Mouse (Mus musculus): ENCODE data around the gene Nmnat1. TPM values are rescaled to one million over a fixed set of nuclear protein-coding genes. Genes with fewer than 3 reads are reported as not detected.
"Not testable (repeated sequence)": the region's sequence is repeated elsewhere in the genome, so short reads cannot be mapped to it uniquely, and the experiment has no call there.

The Nmnat1 gene
- polyA plus RNA-seq, 1 experiment from 2014 or later: 11.1 TPM

DNA sequence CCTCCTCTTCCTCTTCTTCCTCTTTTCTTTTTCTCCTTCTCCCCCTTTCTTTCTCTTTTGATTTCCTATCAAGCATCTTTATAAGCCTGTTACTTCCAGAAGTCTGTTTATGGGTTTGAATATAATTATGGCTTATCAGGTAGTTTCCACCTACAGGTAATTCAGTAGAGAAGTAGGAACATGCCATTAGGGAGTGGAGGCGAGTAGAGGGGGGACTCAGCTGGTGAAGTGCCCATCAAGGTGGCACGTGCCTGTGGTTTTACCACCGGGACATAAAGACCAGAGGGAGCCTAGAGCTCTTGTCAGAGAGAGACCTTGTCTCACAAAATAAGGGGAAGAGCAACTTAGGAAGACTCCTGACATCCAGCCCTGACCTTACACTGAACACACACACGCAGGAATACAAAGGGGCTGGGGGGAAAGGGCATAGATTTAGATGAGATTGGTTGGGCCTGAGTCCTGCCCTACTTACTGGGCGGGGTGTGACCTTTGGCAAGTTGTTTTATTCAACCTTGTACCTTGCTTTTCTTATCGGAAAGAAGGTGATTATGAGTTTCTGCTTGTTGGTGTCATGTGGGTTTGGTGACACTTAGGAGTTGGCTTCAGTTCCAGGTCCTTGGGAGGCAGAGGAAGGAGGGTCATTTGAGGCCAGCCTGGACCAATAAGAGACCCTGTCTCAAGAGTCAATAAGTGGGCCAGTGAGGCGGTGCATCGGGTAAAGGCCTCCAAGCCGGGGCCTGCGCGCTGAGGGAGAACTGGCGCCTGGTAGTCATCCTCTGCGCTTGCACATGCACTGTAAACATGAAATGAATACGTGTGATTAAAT, 4.6 kb upstream of the Nmnat1 start:
- Histone ChIP-seq H3K9me3 (no peaks in the 10 kb centered on the region), H3K4me2 (no peak overlapping the region), H3K9ac (no peak overlapping the region), H3K27ac (replicated peaks) (no peak overlapping the region), H3K36me3 (peaks cover 78% of the 10 kb centered on the region), H3K4me3 (no peak overlapping the region), H3K4me1 (peaks cover 14% of the 10 kb centered on the region), H3K27me3 (replicated peaks) (no peaks in the 10 kb centered on the region)
- ATAC-seq (ENCODE audit: extremely low read depth, insufficient number of reproducible peaks, low FRiP score, low TSS enrichment): no peak
- WGBS: 90% methylated on average over 14 of the region's 14 CpGs

DNA sequence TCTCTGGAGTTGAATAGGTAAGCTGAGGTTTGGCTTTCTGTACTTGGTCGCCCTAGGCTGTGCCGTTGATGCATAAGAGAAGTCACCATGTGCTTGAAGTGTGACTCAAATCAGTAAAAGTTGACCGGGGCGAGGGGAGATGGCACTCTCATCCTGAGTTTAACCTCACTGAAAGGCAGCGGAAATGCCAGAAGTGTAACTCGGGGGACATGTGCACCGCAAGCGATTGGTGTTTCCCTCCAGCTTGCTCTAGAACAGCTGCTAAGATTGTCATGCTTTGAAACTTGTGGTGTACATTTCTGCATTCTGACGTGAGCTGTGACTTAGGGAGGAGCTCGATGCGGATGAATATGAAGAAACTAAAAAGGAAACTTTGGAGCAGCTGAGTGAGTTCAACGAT, 2.7 kb upstream of the Nmnat1 start:
- H3K4me2 ChIP-seq: no peak overlapping the region
- H3K9ac ChIP-seq: no peak overlapping the region
- H3K36me3 ChIP-seq: peaks cover 59% of the 10 kb centered on the region
- ATAC-seq (ENCODE audit: extremely low read depth, insufficient number of reproducible peaks, low FRiP score, low TSS enrichment): no peak
- no peak overlapping the region for H3K27ac ChIP-seq (replicated peaks)
- H3K27me3 ChIP-seq (replicated peaks): no peaks in the 10 kb centered on the region
- no peaks in the 10 kb centered on the region for H3K9me3 ChIP-seq
- no peak overlapping the region for H3K4me3 ChIP-seq
- peaks cover 23% of the 10 kb centered on the region for H3K4me1 ChIP-seq
- 92% methylated on average over 12 of the region's 12 CpGs for WGBS

DNA sequence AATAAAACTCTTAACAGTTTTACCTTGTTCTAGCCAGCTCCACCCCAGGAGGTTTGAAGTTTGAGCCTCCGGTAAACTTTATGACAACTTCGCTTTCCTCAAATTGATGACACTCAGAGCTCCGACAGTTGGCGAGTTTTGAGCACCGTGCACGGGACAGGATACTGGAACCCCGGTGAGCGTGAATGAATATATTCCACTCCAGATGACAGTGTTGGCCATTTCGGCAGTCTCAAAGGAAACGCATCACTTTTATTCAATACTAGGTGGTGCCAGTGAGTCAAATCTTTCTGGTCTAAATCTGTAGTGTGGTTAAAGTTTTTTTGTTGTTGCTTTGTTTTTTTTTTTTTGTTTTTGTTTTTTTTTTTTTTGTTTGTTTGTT, 814 bp upstream of the Nmnat1 start:
- Histone ChIP-seq H3K4me3 (peak overlapping the region; percentile 78), H3K4me2 (peak overlapping the region; percentile 81), H3K27ac (replicated peaks) (peak overlapping the region; percentile 82), H3K9me3 (no peaks in the 10 kb centered on the region), H3K27me3 (replicated peaks) (no peaks in the 10 kb centered on the region), H3K36me3 (peaks cover 41% of the 10 kb centered on the region), H3K4me1 (peaks cover 23% of the 10 kb centered on the region), H3K9ac (peak overlapping the region; percentile 92)
- ATAC-seq (ENCODE audit: extremely low read depth, insufficient number of reproducible peaks, low FRiP score, low TSS enrichment): no peak
- 2% methylated on average over 10 of the region's 10 CpGs for WGBS

DNA sequence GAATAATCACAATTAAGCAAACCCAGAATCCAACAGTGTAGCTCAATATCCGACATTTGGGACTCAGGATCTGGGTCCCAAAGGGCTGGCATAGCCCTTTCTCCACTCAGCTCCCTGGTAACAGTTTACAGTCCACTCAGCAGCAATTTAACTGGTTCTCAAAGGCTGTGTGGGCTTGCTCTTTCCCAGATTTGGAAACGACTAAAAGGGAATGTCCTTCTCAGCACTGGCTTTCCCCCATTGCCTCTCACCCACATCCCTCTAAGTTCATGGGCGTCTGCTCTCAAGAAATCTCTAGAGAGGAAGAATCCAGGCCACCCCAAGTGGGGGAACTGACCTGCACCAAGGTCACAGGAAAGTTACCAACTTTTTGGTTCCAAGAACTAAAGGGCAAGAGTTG, 436 bp downstream of the Nmnat1 start:
- Histone ChIP-seq H3K27ac (replicated peaks) (peak overlapping the region; percentile 87), H3K36me3 (peaks cover 30% of the 10 kb centered on the region), H3K4me1 (peaks cover 23% of the 10 kb centered on the region), H3K4me3 (peak overlapping the region; percentile 78), H3K4me2 (peak overlapping the region; percentile 81), H3K27me3 (replicated peaks) (no peaks in the 10 kb centered on the region), H3K9me3 (no peaks in the 10 kb centered on the region), H3K9ac (peak overlapping the region; percentile 92)
- WGBS: 39% methylated on average over 3 of the region's 3 CpGs
- no peak; the same call in 1 of the 2 replicates for ATAC-seq (ENCODE audit: extremely low read depth, insufficient number of reproducible peaks, low FRiP score, low TSS enrichment)

DNA sequence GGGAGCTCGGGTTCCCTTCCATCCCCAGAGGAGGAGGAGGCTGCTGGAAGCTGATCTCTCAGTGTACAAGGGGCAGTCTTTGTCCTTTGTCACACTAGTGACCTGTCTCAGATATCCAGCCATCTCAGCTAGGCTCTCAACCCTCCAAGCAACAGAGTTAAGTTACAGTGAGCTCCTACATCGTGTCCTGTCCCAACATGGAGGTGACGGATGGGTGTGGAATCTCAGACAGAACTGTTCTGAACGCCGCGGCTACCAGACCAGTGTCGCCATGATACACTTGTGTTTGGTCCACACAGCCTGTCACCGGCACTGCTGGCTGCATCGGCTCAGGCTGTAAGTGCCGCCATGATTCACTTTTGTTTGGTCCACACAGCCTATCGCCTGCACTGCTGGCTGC, 7.9 kb downstream of the Nmnat1 start, which contains the start of gene Tmem274:
TSS of gene Tmem274 (plus strand) at position 301 of the 400 bp plus-strand sequence.
- Histone ChIP-seq H3K27me3 (replicated peaks) (no peaks in the 10 kb centered on the region), H3K9ac (no peak within 1 kb of the TSS), H3K4me2 (no peak within 1 kb of the TSS), H3K36me3 (peaks cover 26% of the 10 kb centered on the region), H3K27ac (replicated peaks) (no peak within 1 kb of the TSS), H3K4me1 (no peaks in the 10 kb centered on the region), H3K9me3 (no peaks in the 10 kb centered on the region), H3K4me3 (no peak within 1 kb of the TSS)
- 83% methylated on average over 11 of the region's 11 CpGs for WGBS
- no peak for ATAC-seq (ENCODE audit: extremely low read depth, insufficient number of reproducible peaks, low FRiP score, low TSS enrichment)

DNA sequence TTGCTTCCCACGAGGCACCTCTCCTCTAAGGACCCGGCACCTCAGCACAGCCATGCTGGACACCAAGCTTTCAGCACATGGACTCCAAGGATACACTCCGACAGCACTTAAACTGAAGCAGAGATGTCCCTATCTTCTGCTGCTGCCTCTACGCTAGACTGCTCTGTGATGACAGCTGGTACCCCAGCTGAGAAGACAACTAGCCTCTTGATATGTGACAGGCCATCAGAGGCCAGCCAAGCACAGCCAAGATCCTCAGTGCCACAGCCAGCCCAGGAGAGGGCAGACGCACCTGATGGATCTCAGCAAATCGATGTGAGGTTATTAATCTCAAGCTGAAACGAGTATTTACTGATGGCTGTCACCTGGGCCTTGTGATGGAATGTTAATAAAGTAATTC, 9.9 kb downstream of the Nmnat1 start:
- Histone ChIP-seq H3K36me3 (peaks cover 36% of the 10 kb centered on the region), H3K9me3 (no peaks in the 10 kb centered on the region), H3K27me3 (replicated peaks) (no peaks in the 10 kb centered on the region), H3K4me2 (no peak overlapping the region), H3K27ac (replicated peaks) (no peak overlapping the region), H3K4me3 (no peak overlapping the region), H3K4me1 (0 out of 2 replicates have a peak, but pooled peaks cover 5% of the 10 kb centered on the region), H3K9ac (no peak overlapping the region)
- WGBS: 45% methylated on average over 7 of the region's 7 CpGs
- ATAC-seq (ENCODE audit: extremely low read depth, insufficient number of reproducible peaks, low FRiP score, low TSS enrichment): no peak

DNA sequence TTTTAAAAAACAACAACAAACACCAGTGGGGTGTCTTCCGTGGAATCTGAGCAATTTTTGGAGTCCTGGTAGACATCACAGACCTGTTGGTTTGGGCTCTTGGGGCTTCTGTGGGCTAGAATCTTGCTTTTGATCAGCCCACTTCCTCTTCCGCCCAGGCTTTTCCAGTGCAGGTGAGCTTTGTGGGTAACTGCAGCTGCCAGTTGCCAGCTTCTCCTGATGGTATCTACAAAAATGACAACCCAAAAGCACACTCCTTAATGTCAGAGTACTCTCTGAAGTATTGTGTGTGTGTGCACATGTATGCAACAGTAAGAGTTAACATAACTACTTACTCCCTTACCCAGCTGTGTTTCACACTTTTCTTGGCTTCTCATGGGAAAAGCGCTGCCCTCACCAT, 15.4 kb downstream of the Nmnat1 start:
- no peak overlapping the region for H3K4me3 ChIP-seq
- H3K4me1 ChIP-seq: 0 out of 2 replicates have a peak, but pooled peaks cover 5% of the 10 kb centered on the region
- H3K9me3 ChIP-seq: no peaks in the 10 kb centered on the region
- H3K27me3 ChIP-seq (replicated peaks): no peaks in the 10 kb centered on the region
- ATAC-seq (ENCODE audit: extremely low read depth, insufficient number of reproducible peaks, low FRiP score, low TSS enrichment): no peak
- H3K36me3 ChIP-seq: peaks cover 58% of the 10 kb centered on the region
- H3K9ac ChIP-seq: no peak overlapping the region
- 86% methylated on average over 3 of the region's 3 CpGs for WGBS
- no peak overlapping the region for H3K27ac ChIP-seq (replicated peaks)
- no peak overlapping the region for H3K4me2 ChIP-seq

DNA sequence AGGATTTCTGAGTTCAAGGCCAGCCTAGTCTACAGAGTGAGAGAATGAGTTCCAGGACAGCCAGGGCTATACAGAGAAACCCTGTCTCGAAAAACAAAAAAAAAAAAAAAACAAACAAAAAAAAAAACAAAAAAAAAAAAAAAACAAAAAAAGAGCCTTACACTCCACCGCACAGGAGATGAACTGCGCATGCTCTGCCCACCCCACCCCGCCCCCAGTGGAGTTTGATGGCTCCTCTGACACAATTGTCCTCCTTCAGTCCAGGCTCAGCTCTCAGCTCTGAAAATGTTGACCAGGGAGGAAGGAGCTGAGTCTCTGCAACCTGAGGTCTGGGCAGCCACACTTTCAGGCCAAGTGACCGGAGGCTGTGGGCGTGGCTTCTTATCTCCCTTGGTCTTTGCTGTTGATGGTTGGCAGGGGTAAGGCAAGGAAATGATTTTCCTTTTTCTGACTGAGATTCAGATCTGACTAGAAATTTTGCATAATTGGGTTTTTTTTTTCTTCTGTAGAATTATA, 21.5 kb downstream of the Nmnat1 start:
- Histone ChIP-seq H3K4me3 (no peak overlapping the region), H3K9me3 (no peaks in the 10 kb centered on the region), H3K4me1 (peaks cover 13% of the 10 kb centered on the region), H3K27ac (replicated peaks) (no peak overlapping the region), H3K27me3 (replicated peaks) (no peaks in the 10 kb centered on the region), H3K36me3 (peaks cover 14% of the 10 kb centered on the region), H3K9ac (no peak overlapping the region), H3K4me2 (no peak overlapping the region)
- WGBS: 53% methylated on average over 6 of the region's 6 CpGs
- no peak for ATAC-seq (ENCODE audit: extremely low read depth, insufficient number of reproducible peaks, low FRiP score, low TSS enrichment)

DNA sequence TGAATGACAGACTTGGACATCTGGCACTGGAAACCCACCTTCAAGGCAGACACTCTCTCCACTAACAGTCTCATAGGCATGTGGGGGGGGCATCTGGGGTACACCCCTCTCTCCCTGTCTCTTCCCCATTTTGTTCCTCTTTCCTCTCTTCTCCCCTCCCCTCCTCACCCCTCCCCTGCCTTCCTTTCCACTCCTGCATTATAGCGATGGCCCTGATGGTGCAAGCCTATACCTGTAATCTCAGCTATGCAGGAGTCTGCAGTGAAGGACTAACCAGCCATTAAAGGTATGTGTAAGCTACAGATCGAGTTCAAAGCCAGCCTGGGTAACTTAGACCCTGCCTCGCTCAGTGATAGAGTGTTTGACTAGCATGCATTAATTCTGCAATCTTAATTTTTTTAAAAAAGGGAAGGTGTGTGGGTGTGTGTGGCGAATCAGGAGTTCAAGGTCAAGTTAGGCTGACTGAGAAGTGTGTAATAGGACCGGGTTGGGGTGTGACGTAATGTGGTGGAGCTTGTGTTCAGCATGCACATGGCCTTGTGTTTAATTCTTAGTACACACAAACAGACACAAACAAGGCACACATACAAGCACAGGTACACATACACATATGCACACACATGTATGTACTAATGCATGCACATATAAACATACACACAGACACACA, 22.6 kb downstream of the Nmnat1 start:
- Histone ChIP-seq H3K9me3 (no peaks in the 10 kb centered on the region), H3K27me3 (replicated peaks) (no peaks in the 10 kb centered on the region), H3K4me3 (no peak overlapping the region), H3K4me2 (no peak overlapping the region), H3K9ac (peak overlapping the region; percentile 28; the same call in 1 of the 2 replicates), H3K36me3 (peaks cover 3% of the 10 kb centered on the region), H3K4me1 (peaks cover 13% of the 10 kb centered on the region), H3K27ac (replicated peaks) (no peak overlapping the region)
- WGBS: 72% methylated on average over 6 of the region's 6 CpGs
- no peak for ATAC-seq (ENCODE audit: extremely low read depth, insufficient number of reproducible peaks, low FRiP score, low TSS enrichment)

DNA sequence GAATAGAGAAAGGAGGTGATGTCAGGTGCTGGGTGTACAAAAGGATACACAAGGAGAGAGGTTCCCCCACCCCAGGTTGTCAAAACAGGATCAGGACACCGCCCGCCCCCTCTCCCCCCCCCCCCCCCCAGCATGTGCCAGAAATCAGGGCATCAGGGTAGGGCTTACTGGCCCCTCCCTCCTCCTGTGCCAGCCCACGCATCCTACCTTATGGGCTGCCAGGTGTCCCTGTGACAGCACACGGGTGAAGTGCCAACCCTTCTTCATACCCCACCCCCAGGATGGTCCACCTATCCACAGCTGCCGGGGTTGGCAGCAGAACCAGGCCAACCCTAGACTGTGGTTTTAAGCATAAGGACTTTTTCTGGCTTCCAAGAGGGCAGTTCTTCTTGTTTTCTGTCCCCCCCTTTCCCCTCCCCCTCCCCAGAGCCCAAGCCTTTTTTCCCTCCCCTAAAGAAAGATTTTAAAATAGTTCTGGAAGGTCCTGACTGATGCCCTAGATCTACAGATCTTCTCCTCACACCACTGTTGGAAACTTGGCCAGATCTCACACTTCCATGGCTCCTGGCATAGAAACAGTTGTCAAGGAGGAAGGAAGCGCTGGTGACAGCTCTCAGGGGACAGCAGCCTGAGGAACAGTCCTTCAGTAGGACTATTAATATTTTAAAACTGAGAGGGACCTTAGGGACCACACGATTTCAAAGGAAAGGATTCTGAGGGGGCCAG, 23.3 kb downstream of the Nmnat1 start:
- Histone ChIP-seq H3K4me3 (no peak overlapping the region), H3K27me3 (replicated peaks) (no peaks in the 10 kb centered on the region), H3K9ac (no peak overlapping the region), H3K36me3 (no peaks in the 10 kb centered on the region), H3K9me3 (no peaks in the 10 kb centered on the region), H3K27ac (replicated peaks) (no peak overlapping the region), H3K4me1 (peaks cover 13% of the 10 kb centered on the region), H3K4me2 (no peak overlapping the region)
- ATAC-seq (ENCODE audit: extremely low read depth, insufficient number of reproducible peaks, low FRiP score, low TSS enrichment): no peak; the same call in 1 of the 2 replicates
- WGBS: 65% methylated on average over 7 of the region's 7 CpGs

DNA sequence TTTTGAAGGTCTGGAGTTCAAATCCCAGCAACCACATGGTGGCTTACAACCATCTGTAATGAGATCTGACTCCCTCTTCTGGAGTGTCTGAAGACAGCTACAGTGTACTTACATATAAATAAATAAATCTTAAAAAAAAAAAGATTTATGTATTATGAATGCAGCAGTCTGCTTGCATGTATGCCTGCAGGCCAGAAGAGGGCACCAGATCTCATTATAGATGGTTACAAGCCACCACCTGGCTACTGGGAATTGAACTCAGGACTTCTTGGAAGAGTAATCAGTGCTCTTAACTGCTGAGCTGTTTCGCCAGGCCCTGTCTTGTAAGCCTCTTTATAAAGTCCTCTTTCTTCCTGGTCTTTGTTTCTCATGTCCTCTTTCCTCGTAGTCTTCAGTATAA, 24.5 kb downstream of the Nmnat1 start:
- not testable (repeated sequence) for H3K27ac ChIP-seq (replicated peaks); H3K4me3 ChIP-seq; H3K9me3 ChIP-seq; H3K27me3 ChIP-seq (replicated peaks); H3K9ac ChIP-seq; H3K36me3 ChIP-seq; ATAC-seq (ENCODE audit: extremely low read depth, insufficient number of reproducible peaks, low FRiP score, low TSS enrichment); H3K4me2 ChIP-seq
- WGBS: 88% methylated on average over 2 of the region's 2 CpGs
- peaks cover 13% of the 10 kb centered on the region for H3K4me1 ChIP-seq
